Mouse (Mus musculus) midbrain, postnatal 0 days (tissue): ENCODE results near the gene Mxra7. TPM values are rescaled to one million over a fixed set of nuclear protein-coding genes. Genes with fewer than 3 reads are reported as not detected.

Experiments used
- ATAC-seq: fragments of 200-750 bp; cut with Nextera tagmentation; 2 replicates; pipeline ENCODE4 v1.8.0; 2017; ENCODE audit warnings: moderate number of reproducible peaks, mild to moderate bottlenecking, moderate TSS enrichment, moderate library complexity; ENCODE audit not compliant: low FRiP score
- DNase-seq: peaks from one replicate; pipeline ENCODE4 v3.0.0-alpha.2; 2015; ENCODE audit warnings: low spot score
- H3K27ac ChIP-seq: fragments of 300-500 bp; sonication (generic); 2 replicates; pipeline ENCODE4 v1.5.1; 2014; ENCODE audit warnings: low read depth, mild to moderate bottlenecking, low read length, mixed read lengths
- H3K27me3 ChIP-seq: fragments of 300-500 bp; sonication (generic); 2 replicates; pipeline ENCODE4 v1.6.1; 2014; ENCODE audit warnings: low read length, control low read depth, mixed read lengths; ENCODE audit not compliant: insufficient read depth
- H3K36me3 ChIP-seq: fragments of 300-500 bp; sonication (generic); 2 replicates; pipeline ENCODE4 v1.6.1; 2014; ENCODE audit warnings: low read length, control low read depth, mixed read lengths; ENCODE audit not compliant: insufficient read depth
- H3K4me1 ChIP-seq: fragments of 300-500 bp; sonication (generic); 2 replicates; pipeline ENCODE4 v1.6.1; 2014; ENCODE audit warnings: mild to moderate bottlenecking, control low read depth, antibody characterized with exemption, low read length, mixed read lengths; ENCODE audit not compliant: insufficient read depth
- H3K4me2 ChIP-seq: fragments of 300-500 bp; sonication (generic); 2 replicates; pipeline ENCODE4 v1.6.1; 2014; ENCODE audit warnings: low read depth, mild to moderate bottlenecking, low read length, mixed read lengths; ENCODE audit not compliant: poor library complexity, severe bottlenecking
- H3K4me3 ChIP-seq: fragments of 300-500 bp; sonication (generic); 2 replicates; pipeline ENCODE4 v1.5.1; 2014; ENCODE audit warnings: low read depth, mild to moderate bottlenecking, low read length, moderate library complexity
- H3K9ac ChIP-seq: fragments of 300-500 bp; sonication (generic); replicated peaks from 2 replicates; pipeline ENCODE4 v1.6.1; 2014; ENCODE audit warnings: mild to moderate bottlenecking, low read length, moderate library complexity, mixed read lengths; ENCODE audit not compliant: poor library complexity, severe bottlenecking
- H3K9me3 ChIP-seq: fragments of 300-500 bp; sonication (generic); 2 replicates; pipeline ENCODE4 v1.6.1; 2016; ENCODE audit warnings: low read length, control low read depth
- CTCF ChIP-seq: IDR thresholded peaks from 2 replicates; pipeline ENCODE4 v1.5.1; 2016; ENCODE audit warnings: antibody characterized with exemption, mild to moderate bottlenecking
- WGBS: fragments of 180-500 bp; shearing (Covaris S2); extraction: QIAGEN DNeasy Blood & Tissue Kit; methylation state at CpG from one replicate; pipeline ENCODE4 v1.1.7; 2014; 5-methylcytosine and 5-hydroxymethylcytosine counted together
- polyA plus RNA-seq: library from polyadenylated mRNA; unstranded; fragments of >200 nt; fragmentation: Nextera tagmentation; extraction: Ambion mirVana; gene quantifications from 2 replicates; pipeline ENCODE4 v1.2.1, GENCODE M21; 2015
- total RNA-seq: library from RNA; depleted of rRNA; stranded (reverse); fragments of >200 nt; gene quantifications from 2 replicates; pipeline ENCODE4 v1.2.3, GENCODE M21; 2014; rRNA removed

Mxra7 gene
- total and polyA plus RNA-seq, 2 experiments from 2014 or later, result 23.3 to 32.1 TPM

DNA sequence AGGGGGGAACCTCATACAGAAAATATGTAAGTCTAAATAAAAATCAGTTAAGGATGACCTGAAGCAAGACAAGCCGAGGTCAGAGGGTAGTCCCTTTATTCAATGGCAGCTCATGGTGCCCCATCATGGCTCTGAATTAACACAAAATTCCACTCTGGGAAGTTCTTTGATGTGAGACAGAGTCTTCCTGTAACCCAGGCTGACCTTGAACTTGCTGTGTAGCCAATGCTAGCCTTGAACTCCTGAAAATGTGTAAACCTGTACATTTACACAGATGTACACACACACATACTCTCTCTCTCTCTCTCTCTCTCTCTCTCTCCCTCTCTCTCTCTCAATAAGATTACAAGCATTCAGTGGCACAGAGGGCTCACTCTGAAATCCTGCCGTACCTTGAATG, 62.9 kb downstream of the Mxra7 start:
- Histone ChIP-seq H3K4me3 (no peak overlapping the region), H3K4me1 (no peaks in the 10 kb centered on the region), H3K27ac (no peak overlapping the region), H3K9me3 (no peaks in the 10 kb centered on the region), H3K27me3 (no peaks in the 10 kb centered on the region), H3K36me3 (no peaks in the 10 kb centered on the region), H3K4me2 (no peak overlapping the region), H3K9ac (no peak overlapping the region)
- 88% methylated on average over 2 of the region's 2 CpGs for WGBS
- no peak for TF ChIP-seq CTCF
- DNase-seq (no peak), ATAC-seq (no peak)

DNA sequence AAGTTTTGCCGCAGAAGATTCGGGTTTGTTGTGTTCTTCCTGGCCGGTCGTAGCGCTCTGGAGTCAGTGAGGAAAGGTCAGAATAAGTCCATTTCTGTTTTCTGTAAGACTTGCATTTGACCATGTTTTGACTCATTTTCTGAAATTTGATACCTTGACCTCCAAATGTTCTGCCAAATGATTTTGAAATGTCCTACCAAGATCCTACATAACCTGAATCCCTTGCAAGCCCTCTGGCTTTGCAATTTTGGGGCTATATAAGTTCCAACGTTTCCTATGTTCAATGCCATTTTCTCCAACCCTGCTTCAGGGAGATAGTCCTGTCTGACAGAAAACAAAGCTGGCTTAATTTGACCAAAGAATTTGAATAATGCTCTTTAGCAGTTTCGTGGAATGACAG, 63.5 kb downstream of the Mxra7 start:
- no peak overlapping the region for H3K27ac ChIP-seq
- no peak for TF ChIP-seq CTCF
- 94% methylated on average over 7 of the region's 7 CpGs for WGBS
- H3K27me3 ChIP-seq, result no peaks in the 10 kb centered on the region
- H3K36me3 ChIP-seq, result no peaks in the 10 kb centered on the region
- no peak for ATAC-seq
- H3K9me3 ChIP-seq, result no peaks in the 10 kb centered on the region
- H3K9ac ChIP-seq, result no peak overlapping the region
- H3K4me1 ChIP-seq, result no peaks in the 10 kb centered on the region
- no peak overlapping the region for H3K4me3 ChIP-seq
- no peak overlapping the region for H3K4me2 ChIP-seq
- DNase-seq, result no peak

DNA sequence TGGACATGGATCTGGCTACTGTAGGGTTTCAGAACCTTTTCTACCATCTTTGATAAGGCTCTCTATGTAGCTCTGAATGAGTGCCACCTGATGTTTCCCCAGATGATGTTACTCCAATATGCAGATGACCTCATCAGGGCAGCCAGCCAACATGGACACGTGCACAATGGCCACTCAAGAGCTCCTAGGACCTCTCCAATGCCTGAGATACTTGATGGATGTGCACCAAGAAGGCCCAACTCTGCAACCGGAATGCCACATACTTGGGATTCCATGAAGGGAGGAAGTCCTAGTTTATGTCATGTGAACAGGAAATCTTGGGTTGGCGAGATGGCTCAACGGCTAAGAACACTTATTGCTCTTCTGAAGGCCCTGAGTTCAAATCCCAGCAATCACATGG, 72.7 kb downstream of the Mxra7 start:
- Histone ChIP-seq H3K27ac (no peak overlapping the region), H3K9me3 (no peaks in the 10 kb centered on the region), H3K4me3 (no peak overlapping the region), H3K9ac (no peak overlapping the region), H3K4me2 (no peak overlapping the region), H3K27me3 (no peaks in the 10 kb centered on the region), H3K36me3 (no peaks in the 10 kb centered on the region), H3K4me1 (no peaks in the 10 kb centered on the region)
- DNase-seq, result no peak
- no peak for TF ChIP-seq CTCF
- WGBS, result 82% methylated on average over 4 of the region's 4 CpGs
- ATAC-seq, result no peak

DNA sequence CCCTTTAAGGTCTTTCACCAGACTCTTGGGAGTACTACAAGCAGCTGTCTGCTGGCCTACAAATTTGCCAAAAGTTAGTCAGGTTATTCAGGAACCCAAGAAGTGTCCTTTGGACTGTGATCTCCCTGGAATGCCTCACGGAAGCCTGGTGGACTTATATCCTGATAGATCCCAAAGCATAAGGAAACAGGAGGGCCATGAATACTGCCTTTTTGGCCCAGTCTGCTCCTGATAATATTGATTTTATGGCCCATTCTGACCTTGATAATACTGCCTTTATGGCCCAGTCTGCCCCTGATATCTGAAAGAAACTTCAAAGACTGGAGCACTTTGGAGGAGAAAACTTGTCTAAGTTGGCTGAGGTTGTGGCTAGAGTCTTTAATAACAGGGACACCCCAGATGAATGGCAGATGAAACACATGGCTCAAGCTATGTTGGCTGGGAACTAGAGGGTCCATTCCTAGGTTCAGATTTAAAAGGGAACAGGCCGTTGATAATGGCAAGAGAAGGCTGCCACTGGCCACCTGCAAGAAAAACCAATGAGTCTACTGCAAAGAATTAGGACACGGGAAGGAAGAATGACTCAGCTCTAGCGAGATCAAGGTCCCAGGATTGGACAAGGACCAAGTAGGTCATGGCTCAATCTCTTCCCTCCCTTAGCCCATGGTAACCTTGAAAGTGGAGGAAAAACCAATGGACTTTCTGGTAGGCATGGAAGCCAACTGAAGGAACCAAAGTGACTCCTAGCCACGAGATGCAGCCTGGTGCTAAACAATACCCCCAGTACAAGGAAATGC, 74.0 kb downstream of the Mxra7 start:
- DNase-seq (no peak), ATAC-seq (no peak)
- H3K4me1 ChIP-seq, result no peaks in the 10 kb centered on the region
- no peaks in the 10 kb centered on the region for H3K27me3 ChIP-seq
- H3K27ac ChIP-seq, result no peak overlapping the region
- no peaks in the 10 kb centered on the region for H3K9me3 ChIP-seq
- H3K36me3 ChIP-seq, result no peaks in the 10 kb centered on the region
- H3K4me3 ChIP-seq, result no peak overlapping the region
- WGBS, result 85% methylated on average over 5 of the region's 5 CpGs
- no peak for TF ChIP-seq CTCF
- H3K9ac ChIP-seq, result no peak overlapping the region
- H3K4me2 ChIP-seq, result no peak overlapping the region

Other genes with a start within 250 kb of the Mxra7 start
- 109 and 112 TPM in 2 replicates for gene Ube2o, start 246.6 kb downstream of the Mxra7 start, total RNA-seq
- 35.2 and 35.7 TPM in 2 replicates for gene Ube2o, start 246.6 kb downstream of the Mxra7 start, polyA plus RNA-seq
- gene Aanat, start 241.6 kb downstream of the Mxra7 start, total RNA-seq, result 0.52 and 0.82 TPM in 2 replicates
- gene Aanat, start 241.6 kb downstream of the Mxra7 start, polyA plus RNA-seq, result 0.90 and 0.94 TPM in 2 replicates
- gene Rhbdf2, start 201.0 kb downstream of the Mxra7 start, total RNA-seq, result 3.4 and 4.5 TPM in 2 replicates
- gene Rhbdf2, start 201.0 kb downstream of the Mxra7 start, polyA plus RNA-seq, result 1.0 TPM in 2 replicates
- 3.7 TPM in 1 of 2 replicates, not detected in the other for gene Prcd, start 174.5 kb downstream of the Mxra7 start, total RNA-seq
- gene Prcd, start 174.5 kb downstream of the Mxra7 start, polyA plus RNA-seq, result 4.8 and 6.0 TPM in 2 replicates
- 38.7 and 44.2 TPM in 2 replicates for gene Cygb, start 173.7 kb downstream of the Mxra7 start, total RNA-seq
- 40.5 and 43.5 TPM in 2 replicates for gene Cygb, start 173.7 kb downstream of the Mxra7 start, polyA plus RNA-seq
- not detected in 2 replicates for gene St6galnac1, start 52.5 kb downstream of the Mxra7 start, total RNA-seq
- not detected in 2 replicates for gene St6galnac1, start 52.5 kb downstream of the Mxra7 start, polyA plus RNA-seq
- 28.9 and 32.2 TPM in 2 replicates for gene Mettl23, start 15.2 kb upstream of the Mxra7 start, total RNA-seq
- 47.4 and 48.4 TPM in 2 replicates for gene Mettl23, start 15.2 kb upstream of the Mxra7 start, polyA plus RNA-seq
- 38.1 and 43.6 TPM in 2 replicates for gene Jmjd6, start 15.4 kb upstream of the Mxra7 start, total RNA-seq
- 48.8 and 49.8 TPM in 2 replicates for gene Jmjd6, start 15.4 kb upstream of the Mxra7 start, polyA plus RNA-seq
- gene Mfsd11, start 24.4 kb upstream of the Mxra7 start, total RNA-seq, result 36.0 and 57.0 TPM in 2 replicates
- gene Mfsd11, start 24.4 kb upstream of the Mxra7 start, polyA plus RNA-seq, result 54.8 and 64.1 TPM in 2 replicates
- gene Srsf2, start 25.0 kb upstream of the Mxra7 start, total RNA-seq, result 196 and 259 TPM in 2 replicates
- 460 and 484 TPM in 2 replicates for gene Srsf2, start 25.0 kb upstream of the Mxra7 start, polyA plus RNA-seq
- 104 and 133 TPM in 2 replicates for gene Mgat5b, start 90.8 kb upstream of the Mxra7 start, total RNA-seq
- 23.7 and 24.7 TPM in 2 replicates for gene Mgat5b, start 90.8 kb upstream of the Mxra7 start, polyA plus RNA-seq